Mouse (Mus musculus) lung, adult 2 months (tissue): Measurements from ENCODE around the gene Tmem120b. TPM values are rescaled to one million over a fixed set of nuclear protein-coding genes. Genes with fewer than 3 reads are reported as not detected.

Source experiments
- DNase-seq: peaks from one replicate; pipeline ENCODE4 v3.0.0; 2022
- H3K4me1 ChIP-seq: fragments of 200-500 bp; 2 replicates; pipeline ENCODE4 v1.6.1; 2011; ENCODE audit warnings: low read length; ENCODE audit not compliant: control insufficient read depth, insufficient read depth
- H3K4me3 ChIP-seq: fragments of 200-500 bp; replicated peaks from 2 replicates; pipeline ENCODE3; 2011; ENCODE audit warnings: low read depth, mild to moderate bottlenecking, control low read depth, low read length; ENCODE audit errors: extremely low read depth
- CTCF ChIP-seq: fragments of 200-500 bp; IDR thresholded peaks from 2 replicates; pipeline ENCODE4 v1.5.1; 2011; ENCODE audit warnings: mild to moderate bottlenecking, low read length, control low read depth; ENCODE audit not compliant: insufficient read depth
- POLR2A ChIP-seq: fragments of 200-500 bp; IDR thresholded peaks from 2 replicates; pipeline ENCODE4 v1.6.1; 2011; ENCODE audit warnings: low read depth, mild to moderate bottlenecking, control low read depth, low read length, borderline replicate concordance; ENCODE audit errors: extremely low read depth
- WGBS: fragments of 180-500 bp; shearing (Covaris S2); methylation state at CpG from one replicate; pipeline ENCODE4 v1.1.7; 2018; 5-methylcytosine and 5-hydroxymethylcytosine counted together
- polyA plus RNA-seq: library from polyadenylated mRNA; depleted of rRNA; stranded (reverse); fragments of >200 nt; gene quantifications from 2 replicates; pipeline ENCODE4 v1.2.3, GENCODE M21; 2012

Gene Tmem120b
- polyA plus RNA-seq, 1 experiment: 12.1 TPM

DNA sequence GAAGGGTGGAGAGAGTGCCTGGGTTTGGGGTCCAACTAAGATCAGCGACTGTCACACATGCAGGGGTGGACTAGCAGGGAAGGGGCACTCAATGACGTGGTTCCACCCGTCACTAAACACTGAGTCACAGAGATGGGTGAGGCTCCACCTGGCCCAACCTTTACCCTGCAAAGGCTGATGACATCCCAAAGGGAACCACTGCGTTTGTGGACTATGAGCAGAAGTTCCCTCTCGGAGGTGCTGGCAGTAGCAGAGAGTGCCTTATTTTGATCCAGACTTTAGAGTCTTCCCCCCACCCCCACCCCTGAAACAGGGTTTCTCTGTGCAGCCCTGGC lies 62.6 kb downstream of the Tmem120b start:
- peaks cover 16% of the 10 kb centered on the region for H3K4me1 ChIP-seq
- H3K4me3 ChIP-seq: no peak overlapping the region
- TF ChIP-seq POLR2A: no peak
- no peak for TF ChIP-seq CTCF
- no peak for DNase-seq
- 76% methylated on average over 5 of the region's 5 CpGs for WGBS

GRCm38 (mm10) chr5:123132308-123133071 lies 64.3 kb downstream of the Tmem120b start, which contains the start of gene Rhof:
Gene Rhof (minus strand): TSS chr5:123132692.
- DNase-seq: peak; percentile 86
- H3K4me3 ChIP-seq: peak within 1 kb of the TSS; percentile 47
- peaks cover 27% of the 10 kb centered on the region for H3K4me1 ChIP-seq
- TF ChIP-seq CTCF (peak; percentile 73), POLR2A (peak; percentile 23; the same call in 1 of the 2 replicates)
- WGBS: 3% methylated on average over 44 of the region's 44 CpGs

DNA sequence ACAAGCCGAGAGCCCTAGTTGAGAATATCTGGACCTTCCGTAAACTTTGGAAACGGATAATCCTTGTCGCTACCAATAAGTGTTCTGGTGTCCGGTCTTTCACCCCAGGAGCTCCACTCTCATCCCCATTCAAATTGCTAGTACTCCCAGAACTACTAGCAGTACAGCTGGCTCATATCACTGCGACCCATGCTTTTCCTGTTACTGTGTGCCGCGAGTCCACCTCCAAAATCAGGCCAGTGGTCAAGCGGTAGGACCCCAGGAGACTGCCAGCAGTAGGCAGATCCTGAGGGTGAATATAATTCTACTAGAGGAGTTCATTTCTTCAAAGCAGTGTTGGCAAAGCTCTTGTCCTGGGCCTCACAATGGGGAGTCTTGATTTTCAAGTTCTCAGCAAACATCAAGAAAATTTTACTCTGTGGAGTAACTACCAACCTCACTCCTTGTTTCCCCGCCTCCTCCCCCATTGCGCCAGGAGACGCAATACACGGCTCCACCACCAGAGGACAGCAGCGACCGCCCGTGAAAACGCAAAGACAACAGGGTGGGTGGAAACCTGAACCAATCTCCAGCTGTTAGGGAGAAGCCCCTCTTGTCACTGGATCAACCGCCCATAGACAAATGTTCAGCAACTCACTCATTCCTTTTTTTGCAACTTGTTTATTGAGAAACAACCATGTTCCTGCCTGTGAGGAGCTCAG lies 65.0 kb downstream of the Tmem120b start:
- 15% methylated on average over 18 of the region's 18 CpGs for WGBS
- DNase-seq: peak; percentile 92
- no peak overlapping the region for H3K4me3 ChIP-seq
- peaks cover 27% of the 10 kb centered on the region for H3K4me1 ChIP-seq
- TF ChIP-seq CTCF (peak; percentile 98), POLR2A (0 out of 2 replicates have a peak, but pooled peaks have one; percentile 30)

- DNase-seq: no peak
- WGBS: 28% methylated on average over 7 of the region's 7 CpGs
- Histone ChIP-seq H3K4me3 (no peak overlapping the region), H3K4me1 (peaks cover 26% of the 10 kb centered on the region)
- no peak for TF ChIP-seq CTCF
- TF ChIP-seq POLR2A: no peak
These were observed 65.5 kb downstream of the Tmem120b start for GRCm38 (mm10) chr5:123133784-123134143.

- Histone ChIP-seq H3K4me1 (peaks cover 26% of the 10 kb centered on the region), H3K4me3 (no peak overlapping the region)
- DNase-seq: peak; percentile 75
- WGBS: 28% methylated on average over 13 of the region's 13 CpGs
- TF ChIP-seq CTCF: no peak
- TF ChIP-seq POLR2A: no peak
These were observed 66.1 kb downstream of the Tmem120b start for GRCm38 (mm10) chr5:123134186-123134874.

- TF ChIP-seq POLR2A: no peak
- no peak for TF ChIP-seq CTCF
- DNase-seq: no peak
- 39% methylated on average over 8 of the region's 8 CpGs for WGBS
- Histone ChIP-seq H3K4me1 (peaks cover 26% of the 10 kb centered on the region), H3K4me3 (peak overlapping the region; percentile 3)
These were observed 66.7 kb downstream of the Tmem120b start for GRCm38 (mm10) chr5:123134875-123135382.

GRCm38 (mm10) chr5:123135471-123136360 lies 67.5 kb downstream of the Tmem120b start:
- Histone ChIP-seq H3K4me3 (peak overlapping the region; percentile 21), H3K4me1 (peaks cover 26% of the 10 kb centered on the region)
- TF ChIP-seq CTCF (peak; percentile 7; the same call in 1 of the 2 replicates), POLR2A (peak; percentile 80; the same call in 1 of the 2 replicates)
- WGBS: 4% methylated on average over 30 of the region's 30 CpGs
- DNase-seq: peak; percentile 90

- Histone ChIP-seq H3K4me3 (peak overlapping the region; percentile 32), H3K4me1 (peaks cover 26% of the 10 kb centered on the region)
- WGBS: 3% methylated on average over 13 of the region's 13 CpGs
- DNase-seq: peak; percentile 91
- TF ChIP-seq CTCF (no peak), POLR2A (peak; percentile 68; the same call in 1 of the 2 replicates)
These were observed 68.3 kb downstream of the Tmem120b start for GRCm38 (mm10) chr5:123136361-123137043.
